Mouse (Mus musculus) mouse embryonic stem cell (cell line): ENCODE data around the gene Prl4a1.
"Not testable (repeated sequence)": the region's sequence is repeated elsewhere in the genome, so short reads cannot be mapped to it uniquely, and the experiment has no call there.

Experiments used
- in situ Hi-C, 2 experiments: fragments of 300-500 bp; cut with MboI; formaldehyde crosslinking; loops; 1 replicate in 1 of 2; 3 replicates in 1 of 2; pipeline ENCODE4 v1.14.3; 2019 to 2020; ENCODE audit warnings: low sequenced_read_pairs in 2 of 2, low pct_unique_long_range_greater_than_20kb in 1 of 2, mixed read lengths in 1 of 2; ENCODE audit not compliant: unreplicated experiment in 1 of 2

Prl4a1 gene

GRCm38 (mm10) chr13:28015912-28016311 is at the start of gene Prl4a1:
Gene Prl4a1, plus strand, starts transcription at chr13:28016212.
- in situ Hi-C loops: no loop called here

DNA sequence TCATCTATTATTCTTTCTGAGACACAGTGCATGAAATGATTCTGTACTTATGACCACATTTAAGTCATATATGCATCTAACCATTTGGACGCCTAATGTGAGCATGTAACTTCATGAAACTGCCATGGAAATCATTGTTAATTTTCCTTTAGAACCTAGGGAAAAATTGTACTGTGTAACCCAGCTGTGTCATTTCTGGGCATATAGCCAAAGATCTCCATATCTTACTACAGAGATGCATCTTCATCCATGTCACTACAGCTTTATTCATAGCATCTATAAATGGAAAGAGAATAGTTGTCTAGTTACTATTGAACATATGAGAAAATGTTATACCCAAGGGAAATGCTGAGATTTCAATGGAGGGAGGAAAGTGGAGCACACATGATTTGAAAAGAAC is 43.1 kb upstream of the Prl4a1 start:
- in situ Hi-C loops: no loop called here

GRCm38 (mm10) chr13:27974281-27974680 is 41.7 kb upstream of the Prl4a1 start:
- in situ Hi-C loops: not testable (repeated sequence)

DNA sequence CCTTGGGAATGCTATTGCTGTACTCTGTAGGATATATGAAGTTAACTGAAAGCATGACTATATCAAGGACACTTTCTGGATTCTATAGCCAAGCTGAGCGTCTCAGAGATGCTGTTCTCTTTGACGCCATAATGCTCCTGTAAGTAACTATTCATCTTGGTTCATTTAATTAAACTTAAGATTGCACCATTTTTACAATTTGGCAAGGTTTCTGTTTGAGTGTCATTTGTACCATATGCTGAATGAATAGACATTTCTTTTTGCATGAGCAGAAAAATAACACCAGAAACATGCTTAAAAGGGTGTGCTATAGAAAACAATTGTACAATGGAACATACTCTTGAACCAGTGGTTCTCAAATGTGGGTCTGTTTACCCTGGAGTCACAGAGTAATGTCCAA is 38.4 kb upstream of the Prl4a1 start:
- in situ Hi-C loops: no loop called here

DNA sequence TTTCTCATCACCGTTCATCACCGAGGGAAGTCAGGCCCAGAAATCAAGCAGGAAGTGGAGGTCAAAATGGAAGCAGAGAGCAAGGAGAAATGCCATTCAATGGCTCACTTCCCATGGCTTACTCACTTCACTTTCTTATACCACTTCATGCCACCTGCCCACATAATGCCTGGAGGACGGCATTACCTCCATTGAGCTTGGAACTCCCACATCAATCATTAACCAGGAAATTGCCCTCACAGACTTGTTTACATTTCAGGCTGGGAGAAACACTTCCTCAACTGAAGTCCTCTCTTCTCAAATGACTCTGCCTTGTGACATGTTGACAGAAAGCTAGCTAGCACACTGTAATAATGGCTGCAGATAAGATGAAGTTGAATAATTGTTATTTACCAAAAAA is 19.5 kb upstream of the Prl4a1 start:
- in situ Hi-C loops: not testable (repeated sequence)

DNA sequence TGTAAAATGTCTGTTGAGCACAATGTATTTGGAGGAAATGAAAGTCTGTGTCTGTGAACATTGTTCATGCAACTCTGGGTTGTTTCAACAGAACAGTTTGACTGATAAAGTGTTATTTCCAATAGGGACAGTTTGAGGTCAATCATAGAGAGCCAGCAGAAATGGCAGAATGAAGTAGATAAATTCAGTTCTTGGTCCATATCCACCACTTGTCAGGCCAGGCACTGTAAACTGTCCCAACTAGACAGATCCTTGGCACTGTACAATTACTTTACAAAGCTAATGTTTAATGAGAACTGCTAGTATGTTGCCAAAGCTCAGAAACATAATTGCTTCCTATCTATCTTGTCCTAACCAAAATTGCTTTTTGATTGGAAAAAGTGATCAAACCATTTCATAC is 13.3 kb downstream of the Prl4a1 start:
- in situ Hi-C loops: no loop called here

- in situ Hi-C loops: no loop called here
These were observed 53.3 kb downstream of the Prl4a1 start for GRCm38 (mm10) chr13:28069315-28069714.
